In genomic region chr16:96085597-96085996, GRCm38 (mm10) we compare ENCODE assay signal across 20 mouse cellular contexts. TPM values are rescaled to one million over a fixed set of nuclear protein-coding genes. Genes with fewer than 3 reads are reported as not detected.
DNase-seq lines count a peak whose midpoint lies in the region; ATAC-seq and TF ChIP-seq lines count a peak whose summit lies in the region.
"Had no signal": no experiment of that assay in that cellular context is flagged by ENCODE, and none has a peak within 500 bp of the region (broad histone marks: within the 10 kb centered on the region; RNA-seq: fewer than 3 reads in every experiment).

No protein-coding gene starts in this region.

- no peak for TF ChIP-seq CTCF in spleen, adult 2 months (IDR thresholded peaks at IDR 0.05; ENCODE audit: extremely low read depth, insufficient read depth, insufficient read length, insufficient replicate concordance)
- no peak for TF ChIP-seq CTCF in thymus, adult 2 months (IDR thresholded peaks at IDR 0.05; ENCODE audit: borderline replicate concordance, control insufficient read depth, extremely low read depth, insufficient read depth, low read length, poor library complexity)

- DNase-seq in CD4-positive, CD25-positive, alpha-beta regulatory T cell, adult 2 months (ENCODE audit: low read depth, low spot score): peak; percentile 44
- peak; percentile 27 for DNase-seq in CD4-positive helper T cell, adult 2 months (ENCODE audit: low read depth, low spot score)
- peak in 1 of 2 experiments; percentile 80 for DNase-seq in spleen, adult 2 months (ENCODE audit: low read depth in 1 of 2, low spot score in 2 of 2)
- peak; percentile 73 for DNase-seq in thymus, adult 2 months
- no peak for DNase-seq in left cerebral cortex, postnatal 36 days (ENCODE audit: low spot score in 2 of 2)
- no peak for DNase-seq in heart, postnatal 14 days
- DNase-seq: adrenal gland, postnatal 14 days; cerebellum, adult 2 months; kidney, adult 11 months; liver, embryonic 13.5 days had no signal

- no peak for ATAC-seq in CD4-positive, CD25-positive, alpha-beta regulatory T cell, adult 4 months
- no peak for ATAC-seq in megakaryocyte, adult 5-6 weeks (ENCODE audit: poor library complexity, severe bottlenecking)
- ATAC-seq: activated CD4-positive, CD25-positive, alpha-beta regulatory T cell, adult 4 months had no signal

- H3K27me3 ChIP-seq in spleen, adult 2 months (ENCODE audit: control insufficient read depth, insufficient read depth, low read length): no peaks in the 10 kb centered on the region
- H3K27me3 ChIP-seq in thymus, adult 2 months (ENCODE audit: control insufficient read depth, insufficient read depth, low read length): no peaks in the 10 kb centered on the region
- H3K27me3 ChIP-seq: embryonic facial prominence, embryonic 15.5 days; hindbrain, embryonic 15.5 days; neural tube, embryonic 15.5 days had no signal

- TF ChIP-seq POLR2A in spleen, adult 2 months (IDR thresholded peaks at IDR 0.05; ENCODE audit: low read depth, low read length): no peak
- TF ChIP-seq POLR2A in thymus, adult 2 months (IDR thresholded peaks at IDR 0.05; ENCODE audit: control insufficient read depth, extremely low read depth, insufficient read depth, low read length, poor library complexity): no peak

- intact Hi-C loops in left cerebral cortex, postnatal 36 days (cut with DNase I): no loop called here
- intact Hi-C loops in heart, postnatal 14 days (cut with DNase I): no loop called here

- peak overlapping the region; percentile 31; the same call in 1 of the 2 replicates for H3K27ac ChIP-seq in spleen, adult 2 months (ENCODE audit: insufficient read depth, low read length)
- H3K27ac ChIP-seq in thymus, adult 2 months (ENCODE audit: control insufficient read depth, insufficient read depth, low read length): peak overlapping the region; percentile 89
- H3K27ac ChIP-seq: embryonic facial prominence, embryonic 15.5 days; forebrain, embryonic 10.5 days; heart, adult 2 months; hindbrain, embryonic 15.5 days; kidney, postnatal 0 days; left cerebral cortex, adult 2 months; liver, embryonic 13.5 days; neural tube, embryonic 15.5 days had no signal

- H3K4me1 ChIP-seq in spleen, adult 2 months (ENCODE audit: control insufficient read depth, insufficient read depth, insufficient read length): peaks cover 48% of the 10 kb centered on the region
- peaks cover 51% of the 10 kb centered on the region for H3K4me1 ChIP-seq in thymus, adult 2 months (replicated peaks; ENCODE audit: control insufficient read depth, insufficient read depth, low read length)

- H3K36me3 ChIP-seq in spleen, adult 2 months (ENCODE audit: control insufficient read depth, insufficient read depth, low read length): peaks cover 1% of the 10 kb centered on the region; the same call in 1 of the 2 replicates
- no peaks in the 10 kb centered on the region for H3K36me3 ChIP-seq in thymus, adult 2 months (ENCODE audit: control insufficient read depth, insufficient read depth, low read length)
- H3K36me3 ChIP-seq: hindbrain, embryonic 15.5 days had no signal

- no peak overlapping the region for H3K4me3 ChIP-seq in spleen, adult 2 months (ENCODE audit: extremely low read depth, insufficient read depth, insufficient read length)
- H3K4me3 ChIP-seq in thymus, adult 2 months (ENCODE audit: control insufficient read depth, insufficient read depth, low read length): no peak overlapping the region
- H3K4me3 ChIP-seq: embryonic facial prominence, embryonic 15.5 days; forebrain, embryonic 10.5 days; heart, adult 2 months; hindbrain, embryonic 15.5 days; left cerebral cortex, adult 2 months; liver, embryonic 13.5 days; neural tube, embryonic 15.5 days had no signal

RNA-seq across cellular contexts. Expression of gene Brwd1, which starts 3.3 kb away (rescaled TPM):
- polyA plus RNA-seq in CD4-positive, CD25-positive, alpha-beta regulatory T cell, adult 4 months (2017; shearing (Covaris generic)): 10 to 100 TPM; 54.9 to 60.0 TPM
- polyA plus RNA-seq in spleen, adult 2 months (2012; rRNA removed): 32.8 and 41.9 TPM in 2 replicates
- 48.5 and 62.1 TPM in 2 replicates for polyA plus RNA-seq in thymus, adult 2 months (2012; rRNA removed)
- total RNA-seq in left cerebral cortex, postnatal 36 days (2021): 100 to 1,000 TPM; 127 to 154 TPM
- 17.0 and 28.7 TPM in 2 replicates for total RNA-seq in megakaryocyte, adult 5-6 weeks (2015)
- total RNA-seq in megakaryocyte, adult 5-6 weeks (2017): 32.3 and 34.6 TPM in 2 replicates
- 10 to 100 TPM; 93.1 to 93.7 TPM for total RNA-seq in heart, postnatal 14 days (2021)

RNA-seq across cellular contexts. Expression of gene Hmgn1, which starts 41.9 kb away (rescaled TPM):
- 10 to 100 TPM; 62.4 to 79.5 TPM for polyA plus RNA-seq in CD4-positive, CD25-positive, alpha-beta regulatory T cell, adult 4 months (2017; shearing (Covaris generic))
- polyA plus RNA-seq in spleen, adult 2 months (2012; rRNA removed): 19.0 and 19.9 TPM in 2 replicates
- 28.5 and 31.4 TPM in 2 replicates for polyA plus RNA-seq in thymus, adult 2 months (2012; rRNA removed)
- total RNA-seq in left cerebral cortex, postnatal 36 days (2021): 10 to 100 TPM; 56.2 to 58.2 TPM
- total RNA-seq in megakaryocyte, adult 5-6 weeks (2015): 41.8 and 53.3 TPM in 2 replicates
- 71.5 and 75.2 TPM in 2 replicates for total RNA-seq in megakaryocyte, adult 5-6 weeks (2017)
- total RNA-seq in heart, postnatal 14 days (2021): 10 to 100 TPM; 51.1 to 53.5 TPM

RNA-seq across cellular contexts. Expression of gene Wrb, which starts 59.6 kb away (rescaled TPM):
- 10 to 100 TPM; 19.1 to 21.4 TPM for polyA plus RNA-seq in CD4-positive, CD25-positive, alpha-beta regulatory T cell, adult 4 months (2017; shearing (Covaris generic))
- 28.4 and 38.1 TPM in 2 replicates for polyA plus RNA-seq in spleen, adult 2 months (2012; rRNA removed)
- 38.3 and 44.6 TPM in 2 replicates for polyA plus RNA-seq in thymus, adult 2 months (2012; rRNA removed)
- total RNA-seq in left cerebral cortex, postnatal 36 days (2021): 10 to 100 TPM; 67.9 to 69.4 TPM
- total RNA-seq in megakaryocyte, adult 5-6 weeks (2015): 4.4 and 5.5 TPM in 2 replicates
- 6.0 and 7.1 TPM in 2 replicates for total RNA-seq in megakaryocyte, adult 5-6 weeks (2017)
- total RNA-seq in heart, postnatal 14 days (2021): 10 to 100 TPM; 12.6 to 14.4 TPM

Comparison
In these comparisons a context has a peak if more than half of its experiments do, and no peak if none do; other contexts are left out.
1. DNase-seq: peak in CD4-positive, CD25-positive, alpha-beta regulatory T cell, adult 2 months (single experiment), CD4-positive helper T cell, adult 2 months (single experiment) and thymus, adult 2 months (single experiment); none in left cerebral cortex, postnatal 36 days (0 of 2) and heart, postnatal 14 days (0 of 2).
2. RNA of gene Wrb, which starts 59.6 kb away (total RNA-seq): 67.9 to 69.4 TPM in left cerebral cortex, postnatal 36 days; 12.6 to 14.4 TPM in heart, postnatal 14 days and 4.4 to 7.1 TPM in megakaryocyte, adult 5-6 weeks; every median in the first group is over 4 times any median in the second.